Mouse (Mus musculus) E14TG2a.4 (cell line): ENCODE data around the gene Akap2.

Source experiments
- CTCF ChIP-seq: conservative IDR thresholded peaks from 2 replicates; pipeline ENCODE4 v1.5.1; 2014; ENCODE audit warnings: low read length
- POU5F1 ChIP-seq: IDR thresholded peaks from 2 replicates; pipeline ENCODE4 v1.6.1; 2014; ENCODE audit warnings: low read length, borderline replicate concordance

GRCm38 (mm10) chr4:57861166-57861565, 143.7 kb downstream of the Akap2 start:
- TF ChIP-seq POU5F1 (no peak), CTCF (no peak)
